Mouse (Mus musculus): ENCODE measurements around the gene Gm29797.

GRCm38 (mm10) chr2:181670285-181670912 lies 13.6 kb downstream of the Gm29797 start:
- TF ChIP-seq GATA1 (IDR thresholded peaks at IDR 0.05; ENCODE audit: low read length) (no peak), TAL1 (IDR thresholded peaks at IDR 0.05; ENCODE audit: low read length) (no peak)
